Mouse (Mus musculus): ENCODE data around the gene 1810009A15Rik. TPM values are rescaled to one million over a fixed set of nuclear protein-coding genes. Genes with fewer than 3 reads are reported as not detected.

Gene 1810009A15Rik
- total and polyA plus RNA-seq, 3 experiments, result 184 to 189 TPM; not detected in 1

DNA sequence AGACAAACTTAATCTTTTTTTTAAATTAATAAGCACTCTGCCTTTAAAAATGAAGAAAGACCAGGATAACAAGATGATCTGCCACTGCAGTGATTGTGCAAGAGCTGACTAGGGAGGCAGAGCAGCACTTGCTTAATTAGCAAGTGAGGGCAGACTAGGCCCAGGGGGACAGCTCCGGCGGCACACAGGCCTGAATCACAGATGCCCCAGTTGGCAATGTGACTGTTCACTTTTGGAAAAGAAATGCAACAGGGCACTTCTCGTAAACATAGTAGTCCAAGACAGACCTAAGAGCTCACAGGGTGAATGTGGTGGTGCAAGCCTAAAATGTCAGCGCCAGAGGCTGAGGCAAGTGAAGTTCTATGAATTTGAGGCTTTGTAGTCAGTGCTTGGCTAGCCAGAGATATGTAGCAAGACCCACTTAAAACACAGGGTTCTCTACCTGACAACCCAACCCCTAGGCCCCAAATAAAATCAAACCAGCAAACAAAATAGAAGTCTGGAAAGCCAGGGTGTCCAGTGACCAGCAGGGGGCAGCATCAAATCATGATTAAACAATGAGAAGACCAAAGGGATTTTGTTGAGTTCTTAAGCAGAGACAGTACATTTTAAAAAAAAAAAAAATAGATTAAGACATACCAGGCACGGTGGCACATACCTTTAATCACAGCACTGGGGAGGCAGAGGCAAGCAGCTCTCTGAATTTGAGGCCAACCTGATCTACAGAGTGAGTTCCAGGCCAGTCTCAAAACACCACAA lies 44.1 kb upstream of the 1810009A15Rik start (continued):
- TF ChIP-seq KAT2A (conservative IDR thresholded peaks at IDR 0.05; ENCODE audit: low read depth, low read length) (no peak), TAL1 (IDR thresholded peaks at IDR 0.05; ENCODE audit: low read length) (no peak), MAX (IDR thresholded peaks at IDR 0.05; ENCODE audit: low read length) (no peak), POLR2A (IDR thresholded peaks at IDR 0.05; ENCODE audit: control insufficient read depth in 1 of 2, insufficient read depth in 1 of 2, low read depth in 1 of 2, low read length in 2 of 2, poor library complexity in 1 of 2) (no peak), USF1 (IDR thresholded peaks at IDR 0.05; ENCODE audit: low read depth, low read length) (no peak), ELF1 (IDR thresholded peaks at IDR 0.05; ENCODE audit: low read depth, low read length) (no peak), USF2 (IDR thresholded peaks at IDR 0.05; ENCODE audit: borderline replicate concordance in 1 of 2, insufficient read depth in 1 of 2, low read depth in 1 of 2, low read length in 2 of 2) (no peak), MEF2A (IDR thresholded peaks at IDR 0.05; ENCODE audit: extremely low read depth, insufficient replicate concordance, low read depth, low read length, poor library complexity, severe bottlenecking) (no peak), MXI1 (IDR thresholded peaks at IDR 0.05; ENCODE audit: low read depth, low read length) (no peak), POLR2AphosphoS2 (IDR thresholded peaks at IDR 0.05; ENCODE audit: low read length) (no peak), MYC (IDR thresholded peaks at IDR 0.05; ENCODE audit: low read depth, low read length) (no peak), NRF1 (IDR thresholded peaks at IDR 0.05; ENCODE audit: insufficient read depth, low read depth, low read length, poor library complexity, severe bottlenecking) (no peak), SMC3 (IDR thresholded peaks at IDR 0.05; ENCODE audit: low read depth, low read length) (peak; percentile 73), CHD1 (IDR thresholded peaks at IDR 0.05; ENCODE audit: low read depth, low read length) (no peak)

- H3K9ac ChIP-seq (ENCODE audit: control insufficient read depth, low read depth, low read length, poor library complexity, severe bottlenecking), result no peak overlapping the region
- TF ChIP-seq RCOR1 (IDR thresholded peaks at IDR 0.05; ENCODE audit: low read depth, low read length) (no peak), E2F4 (IDR thresholded peaks at IDR 0.05; ENCODE audit: borderline replicate concordance, low read depth, low read length) (no peak), BHLHE40 (IDR thresholded peaks at IDR 0.05; ENCODE audit: borderline replicate concordance, low read depth, low read length) (no peak), UBTF (IDR thresholded peaks at IDR 0.05; ENCODE audit: borderline replicate concordance, insufficient read depth, low read depth, low read length) (no peak), ZNF384 (IDR thresholded peaks at IDR 0.05; ENCODE audit: low read depth, low read length) (no peak), MEF2A (IDR thresholded peaks at IDR 0.05; ENCODE audit: extremely low read depth, insufficient replicate concordance, low read depth, low read length, poor library complexity, severe bottlenecking) (no peak), TAL1 (IDR thresholded peaks at IDR 0.05; ENCODE audit: low read length) (no peak), POLR2AphosphoS5 (IDR thresholded peaks at IDR 0.05; ENCODE audit: borderline replicate concordance, low read depth, low read length) (no peak), SIN3A (IDR thresholded peaks at IDR 0.05; ENCODE audit: low read length) (no peak), ZC3H11A (IDR thresholded peaks at IDR 0.05; ENCODE audit: low read depth, low read length) (no peak)
- peaks cover 0 to 2% of the 10 kb centered on the region in 2 experiments; a peak in 2 of 4 replicates for H3K36me3 ChIP-seq (ENCODE audit: control insufficient read depth in 1 of 2, insufficient read depth in 2 of 2, low read length in 2 of 2)
- H3K4me3 ChIP-seq (ENCODE audit: control insufficient read depth in 1 of 2, insufficient read depth in 1 of 2, low read depth in 2 of 2, low read length in 2 of 2), result no peak overlapping the region
- no peaks in the 10 kb centered on the region for H3K27me3 ChIP-seq (ENCODE audit: control insufficient read depth in 1 of 2, insufficient read depth in 2 of 2, low read length in 2 of 2)
- H3K9me3 ChIP-seq (replicated peaks; ENCODE audit: insufficient read depth, low read length), result no peaks in the 10 kb centered on the region
- no peaks in the 10 kb centered on the region for H3K79me2 ChIP-seq (ENCODE audit: control insufficient read depth, insufficient read depth, low read length, poor library complexity)
- no peak for DNase-seq (ENCODE audit: low read depth, low spot score)
- no peaks in the 10 kb centered on the region for H3K4me1 ChIP-seq (ENCODE audit: control insufficient read depth in 1 of 2, insufficient read depth in 2 of 2, low read length in 2 of 2)
- H3K27ac ChIP-seq (ENCODE audit: control insufficient read depth, low read depth, low read length), result no peak overlapping the region
Measured at GRCm38 (mm10) chr19:8848356-8848755, 40.3 kb upstream of the 1810009A15Rik start.
